Mouse (Mus musculus): Measurements from ENCODE around the gene Mrs2. TPM values are rescaled to one million over a fixed set of nuclear protein-coding genes. Genes with fewer than 3 reads are reported as not detected.

Gene Mrs2
- 18.6 and 24.6 TPM in 2 replicates for polyA plus RNA-seq (2015; fragmentation: Nextera tagmentation; extraction: Ambion mirVana)

GRCm38 (mm10) chr13:25019793-25020539, at the start of gene Mrs2:
Gene Mrs2, minus strand, starts transcription at chr13:25020379.
- peak; percentile 84 for DNase-seq (ENCODE audit: low spot score)

GRCm38 (mm10) chr13:25069765-25070164, 49.6 kb upstream of the Mrs2 start:
- DNase-seq (ENCODE audit: low spot score) = no peak

- DNase-seq (ENCODE audit: low spot score) = no peak
Measured at GRCm38 (mm10) chr13:25067183-25067582, 47.0 kb upstream of the Mrs2 start.

- DNase-seq (ENCODE audit: low spot score) = no peak
Measured at GRCm38 (mm10) chr13:25066659-25067058, 46.5 kb upstream of the Mrs2 start.

- DNase-seq (ENCODE audit: low spot score) = no peak
Measured at GRCm38 (mm10) chr13:25055873-25056667, 35.9 kb upstream of the Mrs2 start, which contains the start of gene Dcdc2a. Gene Dcdc2a, plus strand, starts transcription at chr13:25056004.

- peak; percentile 61 for DNase-seq (ENCODE audit: low spot score)
Measured at GRCm38 (mm10) chr13:25055111-25055554, 35.0 kb upstream of the Mrs2 start.

GRCm38 (mm10) chr13:25052671-25053070, 32.5 kb upstream of the Mrs2 start:
- no peak for DNase-seq (ENCODE audit: low spot score)

GRCm38 (mm10) chr13:25039488-25039887, 19.3 kb upstream of the Mrs2 start:
- no peak for DNase-seq (ENCODE audit: low spot score)

- no peak for DNase-seq (ENCODE audit: low spot score)
Measured at GRCm38 (mm10) chr13:25027114-25027425, 6.9 kb upstream of the Mrs2 start.

GRCm38 (mm10) chr13:25026409-25027113, 6.4 kb upstream of the Mrs2 start:
- no peak for DNase-seq (ENCODE audit: low spot score)

GRCm38 (mm10) chr13:25024655-25025054, 4.5 kb upstream of the Mrs2 start:
- DNase-seq (ENCODE audit: low spot score) = peak; percentile 48

- no peak for DNase-seq (ENCODE audit: low spot score)
Measured at GRCm38 (mm10) chr13:25023129-25023528, 3.0 kb upstream of the Mrs2 start.

GRCm38 (mm10) chr13:25022386-25022785, 2.2 kb upstream of the Mrs2 start:
- DNase-seq (ENCODE audit: low spot score) = no peak

GRCm38 (mm10) chr13:25020540-25020892, 337 bp upstream of the Mrs2 start:
- no peak for DNase-seq (ENCODE audit: low spot score)

GRCm38 (mm10) chr13:25018316-25018715, 1.9 kb downstream of the Mrs2 start:
- no peak for DNase-seq (ENCODE audit: low spot score)

- no peak for DNase-seq (ENCODE audit: low spot score)
Measured at GRCm38 (mm10) chr13:25007115-25007514, 13.1 kb downstream of the Mrs2 start.

GRCm38 (mm10) chr13:25002965-25003364, 17.2 kb downstream of the Mrs2 start:
- peak; percentile 37 for DNase-seq (ENCODE audit: low spot score)

- no peak for DNase-seq (ENCODE audit: low spot score)
Measured at GRCm38 (mm10) chr13:24999538-24999937, 20.6 kb downstream of the Mrs2 start.

- no peak for DNase-seq (ENCODE audit: low spot score)
Measured at GRCm38 (mm10) chr13:24993160-24993559, 27.0 kb downstream of the Mrs2 start.

- DNase-seq (ENCODE audit: low spot score) = no peak
Measured at GRCm38 (mm10) chr13:24989006-24989405, 31.2 kb downstream of the Mrs2 start.

GRCm38 (mm10) chr13:24988391-24988790, 31.8 kb downstream of the Mrs2 start:
- DNase-seq (ENCODE audit: low spot score) = peak; percentile 58

- DNase-seq (ENCODE audit: low spot score) = no peak
Measured at GRCm38 (mm10) chr13:24985435-24985834, 34.7 kb downstream of the Mrs2 start.
